Mouse (Mus musculus): ENCODE measurements around the gene Trib2. TPM values are rescaled to one million over a fixed set of nuclear protein-coding genes. Genes with fewer than 3 reads are reported as not detected.

Trib2 gene
- total and polyA plus RNA-seq, 3 experiments: 20.1 to 80.6 (median 53.8) TPM

GRCm38 (mm10) chr12:15809657-15810056 lies 7.1 kb downstream of the Trib2 start:
- TF ChIP-seq ZKSCAN1 (IDR thresholded peaks at IDR 0.05; ENCODE audit: low read depth, low read length) (no peak), CHD1 (IDR thresholded peaks at IDR 0.05; ENCODE audit: low read depth, low read length) (no peak), ZNF384 (IDR thresholded peaks at IDR 0.05; ENCODE audit: low read depth, low read length) (no peak)
- H3K9me3 ChIP-seq (replicated peaks; ENCODE audit: insufficient read depth, low read length): no peaks in the 10 kb centered on the region
- H3K9ac ChIP-seq (ENCODE audit: control insufficient read depth, low read depth, low read length, poor library complexity, severe bottlenecking): no peak overlapping the region
- peaks cover 46% of the 10 kb centered on the region for H3K79me2 ChIP-seq (ENCODE audit: control insufficient read depth, insufficient read depth, low read length, poor library complexity)
- H3K4me1 ChIP-seq (ENCODE audit: control insufficient read depth in 1 of 2, insufficient read depth in 2 of 2, low read length in 2 of 2): peaks cover 0 to 12% of the 10 kb centered on the region in 2 experiments
- H3K36me3 ChIP-seq (ENCODE audit: control insufficient read depth in 1 of 2, insufficient read depth in 2 of 2, low read length in 2 of 2): peaks cover 11 to 21% of the 10 kb centered on the region in 2 experiments
- no peaks in the 10 kb centered on the region for H3K27me3 ChIP-seq (ENCODE audit: control insufficient read depth in 1 of 2, insufficient read depth in 2 of 2, low read length in 2 of 2)
- H3K4me3 ChIP-seq (ENCODE audit: control insufficient read depth in 1 of 2, insufficient read depth in 1 of 2, low read depth in 2 of 2, low read length in 2 of 2): no peak overlapping the region
- no peak for DNase-seq (ENCODE audit: low read depth, low spot score)
- no peak overlapping the region for H3K27ac ChIP-seq (ENCODE audit: control insufficient read depth, low read depth, low read length)

- H3K27me3 ChIP-seq (ENCODE audit: control insufficient read depth in 1 of 2, insufficient read depth in 2 of 2, low read length in 2 of 2): no peaks in the 10 kb centered on the region
- peaks cover 0 to 12% of the 10 kb centered on the region in 2 experiments for H3K4me1 ChIP-seq (ENCODE audit: control insufficient read depth in 1 of 2, insufficient read depth in 2 of 2, low read length in 2 of 2)
- no peak for DNase-seq (ENCODE audit: low read depth, low spot score)
- peaks cover 42% of the 10 kb centered on the region for H3K79me2 ChIP-seq (ENCODE audit: control insufficient read depth, insufficient read depth, low read length, poor library complexity)
- peaks cover 11 to 22% of the 10 kb centered on the region in 2 experiments for H3K36me3 ChIP-seq (ENCODE audit: control insufficient read depth in 1 of 2, insufficient read depth in 2 of 2, low read length in 2 of 2)
- no peaks in the 10 kb centered on the region for H3K9me3 ChIP-seq (replicated peaks; ENCODE audit: insufficient read depth, low read length)
- TF ChIP-seq MYC (IDR thresholded peaks at IDR 0.05; ENCODE audit: low read depth, low read length): no peak
- TF ChIP-seq POLR2A (IDR thresholded peaks at IDR 0.05; ENCODE audit: control insufficient read depth in 1 of 2, insufficient read depth in 1 of 2, low read depth in 1 of 2, low read length in 2 of 2, poor library complexity in 1 of 2): no peak
- TF ChIP-seq ZNF384 (IDR thresholded peaks at IDR 0.05; ENCODE audit: low read depth, low read length): no peak
- TF ChIP-seq MAFK (IDR thresholded peaks at IDR 0.05; ENCODE audit: borderline replicate concordance, low read depth, low read length): no peak
- TF ChIP-seq MXI1 (IDR thresholded peaks at IDR 0.05; ENCODE audit: low read depth, low read length): no peak
- TF ChIP-seq ZMIZ1 (IDR thresholded peaks at IDR 0.05; ENCODE audit: low read depth, low read length): no peak
- no peak for TF ChIP-seq NELFE (IDR thresholded peaks at IDR 0.05; ENCODE audit: low read depth, low read length)
- TF ChIP-seq USF2 (IDR thresholded peaks at IDR 0.05; ENCODE audit: borderline replicate concordance in 1 of 2, insufficient read depth in 1 of 2, low read depth in 1 of 2, low read length in 2 of 2): no peak
- no peak for TF ChIP-seq USF1 (IDR thresholded peaks at IDR 0.05; ENCODE audit: low read depth, low read length)
- no peak for TF ChIP-seq EP300 (IDR thresholded peaks at IDR 0.05; ENCODE audit: low read depth in 1 of 2, low read length in 2 of 2)
- no peak for TF ChIP-seq POLR2AphosphoS2 (IDR thresholded peaks at IDR 0.05; ENCODE audit: low read length)
- no peak overlapping the region for H3K4me3 ChIP-seq (ENCODE audit: control insufficient read depth in 1 of 2, insufficient read depth in 1 of 2, low read depth in 2 of 2, low read length in 2 of 2)
- no peak overlapping the region for H3K27ac ChIP-seq (ENCODE audit: control insufficient read depth, low read depth, low read length)
- H3K9ac ChIP-seq (ENCODE audit: control insufficient read depth, low read depth, low read length, poor library complexity, severe bottlenecking): no peak overlapping the region
Measured at GRCm38 (mm10) chr12:15809249-15809648, 7.5 kb downstream of the Trib2 start.

GRCm38 (mm10) chr12:15808186-15808800 lies 8.4 kb downstream of the Trib2 start:
- no peaks in the 10 kb centered on the region for H3K9me3 ChIP-seq (replicated peaks; ENCODE audit: insufficient read depth, low read length)
- TF ChIP-seq POLR2AphosphoS2 (IDR thresholded peaks at IDR 0.05; ENCODE audit: low read length) (no peak), ETS1 (IDR thresholded peaks at IDR 0.05; ENCODE audit: low read depth, low read length) (no peak), MYB (IDR thresholded peaks at IDR 0.05; ENCODE audit: low read depth, low read length) (no peak), ZKSCAN1 (IDR thresholded peaks at IDR 0.05; ENCODE audit: low read depth, low read length) (no peak), CHD2 (IDR thresholded peaks at IDR 0.05; ENCODE audit: low read length) (no peak), EP300 (IDR thresholded peaks at IDR 0.05; ENCODE audit: low read depth in 1 of 2, low read length in 2 of 2) (no peak), CHD1 (IDR thresholded peaks at IDR 0.05; ENCODE audit: low read depth, low read length) (no peak), E2F4 (IDR thresholded peaks at IDR 0.05; ENCODE audit: borderline replicate concordance, low read depth, low read length) (no peak), SMC3 (IDR thresholded peaks at IDR 0.05; ENCODE audit: low read depth, low read length) (no peak), POLR2A (IDR thresholded peaks at IDR 0.05; ENCODE audit: control insufficient read depth in 1 of 2, insufficient read depth in 1 of 2, low read depth in 1 of 2, low read length in 2 of 2, poor library complexity in 1 of 2) (no peak), MEF2A (IDR thresholded peaks at IDR 0.05; ENCODE audit: extremely low read depth, insufficient replicate concordance, low read depth, low read length, poor library complexity, severe bottlenecking) (no peak), RAD21 (IDR thresholded peaks at IDR 0.05; ENCODE audit: low read depth, low read length) (no peak), NRF1 (IDR thresholded peaks at IDR 0.05; ENCODE audit: insufficient read depth, low read depth, low read length, poor library complexity, severe bottlenecking) (no peak), USF1 (IDR thresholded peaks at IDR 0.05; ENCODE audit: low read depth, low read length) (no peak)
- no peaks in the 10 kb centered on the region for H3K27me3 ChIP-seq (ENCODE audit: control insufficient read depth in 1 of 2, insufficient read depth in 2 of 2, low read length in 2 of 2)
- H3K27ac ChIP-seq (ENCODE audit: control insufficient read depth, low read depth, low read length): no peak overlapping the region
- H3K4me1 ChIP-seq (ENCODE audit: control insufficient read depth in 1 of 2, insufficient read depth in 2 of 2, low read length in 2 of 2): peaks cover 0 to 12% of the 10 kb centered on the region in 2 experiments
- no peak overlapping the region for H3K4me3 ChIP-seq (ENCODE audit: control insufficient read depth in 1 of 2, insufficient read depth in 1 of 2, low read depth in 2 of 2, low read length in 2 of 2)
- peaks cover 34% of the 10 kb centered on the region for H3K79me2 ChIP-seq (ENCODE audit: control insufficient read depth, insufficient read depth, low read length, poor library complexity)
- DNase-seq (ENCODE audit: low read depth, low spot score): no peak
- H3K9ac ChIP-seq (ENCODE audit: control insufficient read depth, low read depth, low read length, poor library complexity, severe bottlenecking): no peak overlapping the region
- H3K36me3 ChIP-seq (ENCODE audit: control insufficient read depth in 1 of 2, insufficient read depth in 2 of 2, low read length in 2 of 2): peaks cover 11 to 24% of the 10 kb centered on the region in 2 experiments

All from MEL (cell line).